Mouse (Mus musculus): ENCODE results near the gene Aifm1. TPM values are rescaled to one million over a fixed set of nuclear protein-coding genes. Genes with fewer than 3 reads are reported as not detected.

Gene Aifm1
- polyA plus RNA-seq, 1 experiment from 2014 or later, result 45.9 TPM

GRCm38 (mm10) chrX:48462754-48463507 lies 50.4 kb downstream of the Aifm1 start, which contains the start of gene Elf4:
Gene Elf4 (minus strand): TSS chrX:48463132.
- ATAC-seq (ENCODE audit: low FRiP score, low TSS enrichment) (peak; percentile 79), DNase-seq (ENCODE audit: low spot score) (peak; percentile 70)
- WGBS, result 20% methylated on average over 34 of the region's 38 CpGs
- TF ChIP-seq EP300 (optimal IDR thresholded peaks at IDR 0.05) (no peak), CTCF (IDR thresholded peaks at IDR 0.05; ENCODE audit: low read depth) (peak; percentile 90)
- Histone ChIP-seq H3K27me3 (ENCODE audit: control insufficient read depth, insufficient read depth, low read length) (no peaks in the 10 kb centered on the region), H3K9me3 (ENCODE audit: control insufficient read depth, low read length) (no peaks in the 10 kb centered on the region), H3K36me3 (ENCODE audit: control insufficient read depth, insufficient read depth, low read length) (no peaks in the 10 kb centered on the region), H3K4me3 (ENCODE audit: low read depth, low read length) (peak within 1 kb of the TSS; percentile 35), H3K9ac (ENCODE audit: low read length) (peak within 1 kb of the TSS; percentile 41), H3K4me2 (replicated peaks; ENCODE audit: low read depth) (peak within 1 kb of the TSS; percentile 59), H3K4me1 (replicated peaks; ENCODE audit: control insufficient read depth, insufficient read depth) (no peaks in the 10 kb centered on the region), H3K27ac (replicated peaks) (0 out of 2 replicates have a peak within 1 kb of the TSS, but pooled peaks have one; percentile 49)

GRCm38 (mm10) chrX:48462297-48462696 lies 51.1 kb downstream of the Aifm1 start:
- H3K27me3 ChIP-seq (ENCODE audit: control insufficient read depth, insufficient read depth, low read length), result no peaks in the 10 kb centered on the region
- H3K9me3 ChIP-seq (ENCODE audit: control insufficient read depth, low read length), result no peaks in the 10 kb centered on the region
- DNase-seq (ENCODE audit: low spot score) (no peak), ATAC-seq (ENCODE audit: low FRiP score, low TSS enrichment) (no peak)
- H3K36me3 ChIP-seq (ENCODE audit: control insufficient read depth, insufficient read depth, low read length), result no peaks in the 10 kb centered on the region
- no peak overlapping the region for H3K27ac ChIP-seq (replicated peaks)
- H3K4me2 ChIP-seq (replicated peaks; ENCODE audit: low read depth), result peak overlapping the region; percentile 59
- TF ChIP-seq EP300 (optimal IDR thresholded peaks at IDR 0.05) (no peak), CTCF (IDR thresholded peaks at IDR 0.05; ENCODE audit: low read depth) (no peak)
- H3K4me1 ChIP-seq (replicated peaks; ENCODE audit: control insufficient read depth, insufficient read depth), result no peaks in the 10 kb centered on the region
- H3K9ac ChIP-seq (ENCODE audit: low read length), result peak overlapping the region; percentile 41; the same call in 1 of the 2 replicates
- peak overlapping the region; percentile 35 for H3K4me3 ChIP-seq (ENCODE audit: low read depth, low read length)
- 29% methylated on average over 4 of the region's 4 CpGs for WGBS

GRCm38 (mm10) chrX:48461006-48461405 lies 52.4 kb downstream of the Aifm1 start:
- ATAC-seq (ENCODE audit: low FRiP score, low TSS enrichment) (no peak), DNase-seq (ENCODE audit: low spot score) (no peak)
- Histone ChIP-seq H3K4me1 (replicated peaks; ENCODE audit: control insufficient read depth, insufficient read depth) (no peaks in the 10 kb centered on the region), H3K36me3 (ENCODE audit: control insufficient read depth, insufficient read depth, low read length) (no peaks in the 10 kb centered on the region), H3K4me2 (replicated peaks; ENCODE audit: low read depth) (no peak overlapping the region), H3K9me3 (ENCODE audit: control insufficient read depth, low read length) (no peaks in the 10 kb centered on the region), H3K4me3 (ENCODE audit: low read depth, low read length) (no peak overlapping the region), H3K9ac (ENCODE audit: low read length) (no peak overlapping the region), H3K27ac (replicated peaks) (no peak overlapping the region), H3K27me3 (ENCODE audit: control insufficient read depth, insufficient read depth, low read length) (no peaks in the 10 kb centered on the region)
- 50% methylated on average over 4 of the region's 4 CpGs for WGBS
- TF ChIP-seq EP300 (optimal IDR thresholded peaks at IDR 0.05), result no peak
- TF ChIP-seq CTCF (IDR thresholded peaks at IDR 0.05; ENCODE audit: low read depth), result no peak

GRCm38 (mm10) chrX:48460496-48460895 lies 52.9 kb downstream of the Aifm1 start:
- no peaks in the 10 kb centered on the region for H3K4me1 ChIP-seq (replicated peaks; ENCODE audit: control insufficient read depth, insufficient read depth)
- H3K9me3 ChIP-seq (ENCODE audit: control insufficient read depth, low read length), result no peaks in the 10 kb centered on the region
- H3K27me3 ChIP-seq (ENCODE audit: control insufficient read depth, insufficient read depth, low read length), result no peaks in the 10 kb centered on the region
- no peak overlapping the region for H3K4me2 ChIP-seq (replicated peaks; ENCODE audit: low read depth)
- ATAC-seq (ENCODE audit: low FRiP score, low TSS enrichment) (no peak), DNase-seq (ENCODE audit: low spot score) (no peak)
- H3K9ac ChIP-seq (ENCODE audit: low read length), result no peak overlapping the region
- 67% methylated on average over 7 of the region's 7 CpGs for WGBS
- no peak overlapping the region for H3K4me3 ChIP-seq (ENCODE audit: low read depth, low read length)
- no peaks in the 10 kb centered on the region for H3K36me3 ChIP-seq (ENCODE audit: control insufficient read depth, insufficient read depth, low read length)
- TF ChIP-seq CTCF (IDR thresholded peaks at IDR 0.05; ENCODE audit: low read depth), result no peak
- no peak for TF ChIP-seq EP300 (optimal IDR thresholded peaks at IDR 0.05)
- no peak overlapping the region for H3K27ac ChIP-seq (replicated peaks)

GRCm38 (mm10) chrX:48456956-48457355 lies 56.4 kb downstream of the Aifm1 start:
- Histone ChIP-seq H3K4me3 (ENCODE audit: low read depth, low read length) (no peak overlapping the region), H3K4me1 (replicated peaks; ENCODE audit: control insufficient read depth, insufficient read depth) (no peaks in the 10 kb centered on the region), H3K9me3 (ENCODE audit: control insufficient read depth, low read length) (no peaks in the 10 kb centered on the region), H3K4me2 (replicated peaks; ENCODE audit: low read depth) (no peak overlapping the region), H3K27ac (replicated peaks) (no peak overlapping the region), H3K9ac (ENCODE audit: low read length) (no peak overlapping the region), H3K27me3 (ENCODE audit: control insufficient read depth, insufficient read depth, low read length) (no peaks in the 10 kb centered on the region), H3K36me3 (ENCODE audit: control insufficient read depth, insufficient read depth, low read length) (no peaks in the 10 kb centered on the region)
- ATAC-seq (ENCODE audit: low FRiP score, low TSS enrichment) (no peak), DNase-seq (ENCODE audit: low spot score) (no peak)
- 65% methylated on average over 6 of the region's 6 CpGs for WGBS
- TF ChIP-seq EP300 (optimal IDR thresholded peaks at IDR 0.05), result no peak
- no peak for TF ChIP-seq CTCF (IDR thresholded peaks at IDR 0.05; ENCODE audit: low read depth)

GRCm38 (mm10) chrX:48455018-48455417 lies 58.3 kb downstream of the Aifm1 start:
- H3K27ac ChIP-seq (replicated peaks), result no peak overlapping the region; the same call in 1 of the 2 replicates
- no peak overlapping the region for H3K4me3 ChIP-seq (ENCODE audit: low read depth, low read length)

More at GRCm38 (mm10) chrX:48455018-48455417, 58.3 kb downstream of the Aifm1 start:
- no peaks in the 10 kb centered on the region for H3K9me3 ChIP-seq (ENCODE audit: control insufficient read depth, low read length)
- H3K4me2 ChIP-seq (replicated peaks; ENCODE audit: low read depth), result peak overlapping the region; percentile 55; the same call in 1 of the 2 replicates
- DNase-seq (ENCODE audit: low spot score) (peak; percentile 34), ATAC-seq (ENCODE audit: low FRiP score, low TSS enrichment) (no peak)
- H3K9ac ChIP-seq (ENCODE audit: low read length), result no peak overlapping the region
- TF ChIP-seq CTCF (IDR thresholded peaks at IDR 0.05; ENCODE audit: low read depth) (no peak), EP300 (optimal IDR thresholded peaks at IDR 0.05) (no peak)
- H3K36me3 ChIP-seq (ENCODE audit: control insufficient read depth, insufficient read depth, low read length), result no peaks in the 10 kb centered on the region
- H3K4me1 ChIP-seq (replicated peaks; ENCODE audit: control insufficient read depth, insufficient read depth), result no peaks in the 10 kb centered on the region
- no peaks in the 10 kb centered on the region for H3K27me3 ChIP-seq (ENCODE audit: control insufficient read depth, insufficient read depth, low read length)
- 35% methylated on average over 9 of the region's 9 CpGs for WGBS
